Mouse (Mus musculus): Measurements from ENCODE around the gene Mras. TPM values are rescaled to one million over a fixed set of nuclear protein-coding genes. Genes with fewer than 3 reads are reported as not detected.

Gene Mras
- polyA plus RNA-seq, 1 experiment from 2014 or later, result 57.9 TPM

DNA sequence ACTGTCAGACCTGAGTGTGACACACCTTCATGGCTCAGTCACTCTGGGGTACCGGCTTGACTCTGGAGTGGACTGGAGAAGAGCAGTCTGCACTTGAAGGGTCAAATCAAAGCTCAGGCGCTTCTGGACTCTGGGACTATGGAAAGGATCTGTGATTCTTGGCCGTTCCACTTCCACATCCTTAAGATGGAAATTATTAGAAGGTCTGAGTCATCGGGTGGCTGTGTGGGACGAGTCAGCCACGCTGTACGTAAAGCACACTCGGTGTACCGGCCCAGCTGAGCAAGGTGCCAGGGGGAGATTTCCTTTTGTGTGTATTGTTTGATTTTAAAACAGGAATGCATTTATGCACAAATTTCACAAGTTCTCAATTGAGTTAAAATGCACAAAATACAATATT lies 75.2 kb downstream of the Mras start:
- 94% methylated on average over 9 of the region's 9 CpGs for WGBS
- ATAC-seq (ENCODE audit: low read depth), result no peak

DNA sequence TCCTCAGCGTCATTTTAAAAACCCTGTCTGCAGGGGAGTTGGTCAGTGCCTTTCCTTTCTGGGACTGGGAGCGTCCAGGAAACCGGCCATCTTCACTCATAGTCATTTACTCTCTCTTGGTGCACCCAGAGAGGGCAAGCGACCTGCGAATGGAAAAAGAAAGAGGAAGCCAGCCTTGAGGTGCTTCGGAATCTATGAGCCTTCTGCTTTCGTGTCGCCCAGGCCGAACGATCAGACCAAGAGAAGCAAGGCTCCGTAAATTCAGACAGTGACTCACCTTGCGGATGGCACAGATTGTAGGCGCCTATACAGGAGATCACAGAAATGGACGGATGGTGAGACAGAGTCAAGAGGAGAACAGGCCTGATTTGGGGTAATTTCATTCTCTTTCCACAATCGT lies 78.2 kb downstream of the Mras start:
- no peak overlapping the region for H3K9ac ChIP-seq (replicated peaks; ENCODE audit: low read depth, low read length)
- ATAC-seq (ENCODE audit: low read depth), result no peak
- 90% methylated on average over 15 of the region's 15 CpGs for WGBS
- no peak overlapping the region for H3K4me3 ChIP-seq (ENCODE audit: low read depth, low read length)
- H3K4me2 ChIP-seq (ENCODE audit: low read depth, low read length), result no peak overlapping the region
- H3K9me3 ChIP-seq (ENCODE audit: control insufficient read depth, low read length), result no peaks in the 10 kb centered on the region
- peaks cover 14% of the 10 kb centered on the region for H3K4me1 ChIP-seq (ENCODE audit: control insufficient read depth, insufficient read depth, low read length)
- H3K36me3 ChIP-seq (ENCODE audit: control insufficient read depth, insufficient read depth, low read length), result no peaks in the 10 kb centered on the region
- H3K27me3 ChIP-seq (ENCODE audit: control insufficient read depth, insufficient read depth, low read length), result peaks cover 33% of the 10 kb centered on the region
- H3K27ac ChIP-seq (ENCODE audit: low read depth, low read length), result no peak overlapping the region

More for the DNA sequence above, 75.2 kb downstream of the Mras start:
- H3K36me3 ChIP-seq (ENCODE audit: control insufficient read depth, insufficient read depth, low read length), result no peaks in the 10 kb centered on the region
- H3K4me2 ChIP-seq (ENCODE audit: low read depth, low read length), result no peak overlapping the region
- H3K27ac ChIP-seq (ENCODE audit: low read depth, low read length), result no peak overlapping the region
- no peak overlapping the region for H3K9ac ChIP-seq (replicated peaks; ENCODE audit: low read depth, low read length)
- H3K4me1 ChIP-seq (ENCODE audit: control insufficient read depth, insufficient read depth, low read length), result peaks cover 14% of the 10 kb centered on the region
- H3K4me3 ChIP-seq (ENCODE audit: low read depth, low read length), result no peak overlapping the region
- H3K27me3 ChIP-seq (ENCODE audit: control insufficient read depth, insufficient read depth, low read length), result peaks cover 21% of the 10 kb centered on the region
- no peaks in the 10 kb centered on the region for H3K9me3 ChIP-seq (ENCODE audit: control insufficient read depth, low read length)

DNA sequence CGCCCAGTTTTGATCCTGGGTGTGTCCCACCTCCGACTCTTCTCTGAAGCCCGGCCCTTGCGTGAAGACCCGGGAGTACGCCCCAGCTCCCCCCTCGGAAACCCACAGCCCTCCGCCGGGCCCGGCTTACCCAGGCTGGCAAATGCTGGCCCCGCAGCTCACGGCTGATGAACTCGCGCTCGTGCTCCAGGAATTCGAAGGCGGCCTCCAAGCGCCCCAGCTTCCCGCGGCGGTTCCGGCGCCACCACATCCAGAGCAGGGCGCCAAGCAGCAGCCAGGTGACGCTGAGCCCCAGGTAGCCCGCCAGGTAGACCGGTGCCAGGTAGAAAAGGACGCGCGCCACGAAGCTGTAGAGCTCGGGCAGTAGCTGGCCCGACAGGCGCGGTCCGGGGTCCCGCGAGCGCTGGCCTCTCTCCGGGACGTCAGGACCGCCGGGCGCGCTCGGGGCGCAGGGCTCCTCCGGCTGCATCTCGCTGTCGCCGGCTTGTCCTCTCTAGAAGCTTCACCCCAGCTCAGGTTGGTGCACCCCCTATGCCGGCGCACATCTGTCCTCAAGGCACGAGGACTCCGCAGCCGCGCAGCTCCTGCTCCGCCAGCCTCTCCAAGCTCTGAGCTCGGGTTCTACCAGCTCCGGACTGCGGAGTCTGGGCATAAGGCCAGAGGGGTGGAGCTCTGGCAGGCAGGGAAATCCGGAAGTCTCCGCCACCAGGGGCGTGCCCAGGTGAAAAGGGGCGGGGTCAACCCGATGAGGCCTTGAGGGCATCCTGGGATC lies 79.1 kb downstream of the Mras start, which contains the start of gene Esyt3:
Gene Esyt3, minus strand, starts transcription at position 637 of the 772 bp plus-strand sequence.
- ATAC-seq (ENCODE audit: low read depth), result peak; percentile 68
- Histone ChIP-seq H3K4me1 (ENCODE audit: control insufficient read depth, insufficient read depth, low read length) (peaks cover 14% of the 10 kb centered on the region), H3K4me3 (ENCODE audit: low read depth, low read length) (peak within 1 kb of the TSS; percentile 45), H3K36me3 (ENCODE audit: control insufficient read depth, insufficient read depth, low read length) (no peaks in the 10 kb centered on the region), H3K27me3 (ENCODE audit: control insufficient read depth, insufficient read depth, low read length) (peaks cover 33% of the 10 kb centered on the region), H3K9me3 (ENCODE audit: control insufficient read depth, low read length) (no peaks in the 10 kb centered on the region), H3K9ac (replicated peaks; ENCODE audit: low read depth, low read length) (peak within 1 kb of the TSS; percentile 50), H3K27ac (ENCODE audit: low read depth, low read length) (no peak within 1 kb of the TSS), H3K4me2 (ENCODE audit: low read depth, low read length) (peak within 1 kb of the TSS; percentile 94)
- under 1% methylated on average over 57 of the region's 66 CpGs for WGBS

DNA sequence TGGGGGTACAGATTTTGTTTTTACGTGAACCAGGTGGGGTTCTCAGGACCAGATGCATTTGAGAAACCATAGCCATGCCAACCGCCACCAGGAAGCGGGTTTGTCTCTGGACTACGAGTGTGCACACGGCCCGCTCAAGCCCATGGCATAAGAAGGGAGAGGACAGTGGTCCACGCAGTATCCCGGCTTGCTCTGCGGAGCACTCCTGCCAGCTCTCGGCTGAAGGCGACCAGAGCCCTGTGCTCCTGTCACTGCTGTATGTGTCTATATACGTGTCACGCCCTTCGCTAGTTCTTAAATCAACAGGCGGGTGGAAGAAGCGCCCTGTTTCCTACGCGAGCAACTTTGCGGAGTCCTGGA lies 79.6 kb downstream of the Mras start:
- Histone ChIP-seq H3K4me1 (ENCODE audit: control insufficient read depth, insufficient read depth, low read length) (peaks cover 14% of the 10 kb centered on the region), H3K9ac (replicated peaks; ENCODE audit: low read depth, low read length) (peak overlapping the region; percentile 50; the same call in 1 of the 2 replicates), H3K27ac (ENCODE audit: low read depth, low read length) (no peak overlapping the region), H3K27me3 (ENCODE audit: control insufficient read depth, insufficient read depth, low read length) (peaks cover 33% of the 10 kb centered on the region), H3K36me3 (ENCODE audit: control insufficient read depth, insufficient read depth, low read length) (no peaks in the 10 kb centered on the region), H3K9me3 (ENCODE audit: control insufficient read depth, low read length) (no peaks in the 10 kb centered on the region), H3K4me3 (ENCODE audit: low read depth, low read length) (peak overlapping the region; percentile 45), H3K4me2 (ENCODE audit: low read depth, low read length) (peak overlapping the region; percentile 94)
- WGBS, result 6% methylated on average over 19 of the region's 19 CpGs
- peak; percentile 65; the same call in 1 of the 2 replicates for ATAC-seq (ENCODE audit: low read depth)

DNA sequence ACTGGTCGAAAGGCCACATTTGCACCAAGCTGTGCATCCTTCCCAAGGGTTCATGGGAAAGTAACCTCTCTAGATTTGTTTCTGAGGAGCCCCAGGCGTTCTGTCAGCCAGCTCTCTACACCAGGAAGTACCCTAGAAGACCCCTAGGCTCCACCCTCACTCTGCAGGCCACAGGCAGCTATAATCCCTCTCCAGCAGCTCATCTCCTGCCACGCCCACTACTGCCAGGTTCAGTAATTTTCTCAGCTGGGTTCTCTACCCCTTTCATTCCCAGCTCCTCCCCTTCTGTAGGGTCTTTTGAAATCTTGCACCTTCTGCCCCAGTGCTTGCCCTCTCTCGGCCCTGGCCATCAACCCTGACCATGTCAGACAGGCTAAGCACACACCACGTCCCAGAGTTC lies 81.2 kb downstream of the Mras start:
- no peak overlapping the region for H3K4me2 ChIP-seq (ENCODE audit: low read depth, low read length)
- no peaks in the 10 kb centered on the region for H3K36me3 ChIP-seq (ENCODE audit: control insufficient read depth, insufficient read depth, low read length)
- no peak for ATAC-seq (ENCODE audit: low read depth)
- WGBS, result 23% methylated on average over 5 of the region's 5 CpGs
- no peak overlapping the region for H3K4me3 ChIP-seq (ENCODE audit: low read depth, low read length)
- no peak overlapping the region for H3K9ac ChIP-seq (replicated peaks; ENCODE audit: low read depth, low read length)
- H3K27me3 ChIP-seq (ENCODE audit: control insufficient read depth, insufficient read depth, low read length), result peaks cover 33% of the 10 kb centered on the region
- no peaks in the 10 kb centered on the region for H3K9me3 ChIP-seq (ENCODE audit: control insufficient read depth, low read length)
- H3K27ac ChIP-seq (ENCODE audit: low read depth, low read length), result no peak overlapping the region
- peaks cover 14% of the 10 kb centered on the region for H3K4me1 ChIP-seq (ENCODE audit: control insufficient read depth, insufficient read depth, low read length)

DNA sequence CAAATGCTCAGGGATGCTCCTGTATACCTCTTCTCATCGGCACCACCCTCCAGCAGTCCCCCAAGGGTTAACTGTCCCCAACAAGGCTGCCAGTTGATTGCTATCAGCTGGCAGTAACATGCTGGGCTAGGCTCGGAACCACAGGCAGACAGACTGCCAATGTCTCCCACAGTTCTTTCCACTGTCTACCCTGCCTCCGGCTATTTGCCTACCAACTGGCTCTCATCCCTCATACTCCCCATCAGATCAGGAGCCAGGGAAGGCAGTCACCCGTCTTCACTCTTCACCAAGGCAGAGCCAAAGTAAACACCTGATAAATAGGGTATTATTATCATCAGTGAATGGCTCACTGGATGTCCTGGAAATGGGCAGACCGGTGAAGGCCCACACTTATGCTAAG lies 82.4 kb downstream of the Mras start:
- Histone ChIP-seq H3K4me3 (ENCODE audit: low read depth, low read length) (no peak overlapping the region), H3K4me2 (ENCODE audit: low read depth, low read length) (no peak overlapping the region), H3K27ac (ENCODE audit: low read depth, low read length) (no peak overlapping the region), H3K9me3 (ENCODE audit: control insufficient read depth, low read length) (no peaks in the 10 kb centered on the region), H3K36me3 (ENCODE audit: control insufficient read depth, insufficient read depth, low read length) (no peaks in the 10 kb centered on the region), H3K9ac (replicated peaks; ENCODE audit: low read depth, low read length) (no peak overlapping the region), H3K27me3 (ENCODE audit: control insufficient read depth, insufficient read depth, low read length) (peaks cover 33% of the 10 kb centered on the region), H3K4me1 (ENCODE audit: control insufficient read depth, insufficient read depth, low read length) (peaks cover 14% of the 10 kb centered on the region)
- ATAC-seq (ENCODE audit: low read depth), result no peak
- WGBS, result 73% methylated on average over 5 of the region's 5 CpGs

DNA sequence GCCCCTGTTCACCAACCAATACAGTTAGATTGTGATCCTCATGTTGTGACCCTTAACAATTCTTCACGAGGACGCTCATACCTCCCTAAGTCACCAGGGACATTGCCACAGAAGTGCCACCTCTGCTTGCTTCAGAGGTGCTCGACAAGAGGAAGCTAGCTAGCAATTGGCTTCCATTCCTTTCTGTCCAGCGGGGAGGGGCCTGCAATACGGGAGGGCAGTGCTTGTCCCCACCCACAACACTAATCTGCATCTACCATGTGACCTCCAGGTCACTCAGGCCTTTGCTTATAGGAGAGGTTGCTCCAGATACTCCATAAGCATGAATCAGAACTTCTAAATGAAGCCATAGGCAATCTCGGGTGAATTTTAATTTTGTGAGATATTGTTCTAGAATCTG lies 83.8 kb downstream of the Mras start:
- Histone ChIP-seq H3K9ac (replicated peaks; ENCODE audit: low read depth, low read length) (no peak overlapping the region), H3K27me3 (ENCODE audit: control insufficient read depth, insufficient read depth, low read length) (peaks cover 23% of the 10 kb centered on the region), H3K4me2 (ENCODE audit: low read depth, low read length) (no peak overlapping the region), H3K4me3 (ENCODE audit: low read depth, low read length) (no peak overlapping the region), H3K36me3 (ENCODE audit: control insufficient read depth, insufficient read depth, low read length) (no peaks in the 10 kb centered on the region), H3K9me3 (ENCODE audit: control insufficient read depth, low read length) (no peaks in the 10 kb centered on the region), H3K27ac (ENCODE audit: low read depth, low read length) (no peak overlapping the region), H3K4me1 (ENCODE audit: control insufficient read depth, insufficient read depth, low read length) (peaks cover 13% of the 10 kb centered on the region)
- ATAC-seq (ENCODE audit: low read depth), result no peak
- 69% methylated on average over 6 of the region's 6 CpGs for WGBS

DNA sequence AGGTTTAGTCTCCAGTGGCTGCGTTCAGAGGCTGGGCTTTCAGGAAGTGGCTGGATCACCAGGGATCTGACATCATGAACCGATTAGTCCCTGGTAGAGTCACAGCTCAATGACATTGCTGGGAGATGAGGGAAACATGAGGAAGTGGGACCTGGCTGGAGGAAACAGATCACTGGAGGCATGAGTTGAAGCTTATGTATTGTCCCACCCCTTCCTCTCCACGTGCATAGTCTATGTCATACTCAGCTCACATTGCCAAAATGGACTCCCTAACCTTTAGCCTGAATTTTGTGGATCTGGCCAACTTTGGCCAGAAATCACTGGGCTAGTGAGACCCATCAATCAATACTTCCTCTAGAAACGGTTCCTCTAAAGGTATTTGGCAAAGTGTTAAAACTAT lies 84.2 kb downstream of the Mras start:
- Histone ChIP-seq H3K9me3 (ENCODE audit: control insufficient read depth, low read length) (no peaks in the 10 kb centered on the region), H3K9ac (replicated peaks; ENCODE audit: low read depth, low read length) (no peak overlapping the region), H3K27me3 (ENCODE audit: control insufficient read depth, insufficient read depth, low read length) (peaks cover 19% of the 10 kb centered on the region), H3K4me2 (ENCODE audit: low read depth, low read length) (no peak overlapping the region), H3K36me3 (ENCODE audit: control insufficient read depth, insufficient read depth, low read length) (no peaks in the 10 kb centered on the region), H3K4me1 (ENCODE audit: control insufficient read depth, insufficient read depth, low read length) (peaks cover 8% of the 10 kb centered on the region), H3K27ac (ENCODE audit: low read depth, low read length) (no peak overlapping the region), H3K4me3 (ENCODE audit: low read depth, low read length) (no peak overlapping the region)
- no peak for ATAC-seq (ENCODE audit: low read depth)
- 80% methylated on average over 4 of the region's 4 CpGs for WGBS

DNA sequence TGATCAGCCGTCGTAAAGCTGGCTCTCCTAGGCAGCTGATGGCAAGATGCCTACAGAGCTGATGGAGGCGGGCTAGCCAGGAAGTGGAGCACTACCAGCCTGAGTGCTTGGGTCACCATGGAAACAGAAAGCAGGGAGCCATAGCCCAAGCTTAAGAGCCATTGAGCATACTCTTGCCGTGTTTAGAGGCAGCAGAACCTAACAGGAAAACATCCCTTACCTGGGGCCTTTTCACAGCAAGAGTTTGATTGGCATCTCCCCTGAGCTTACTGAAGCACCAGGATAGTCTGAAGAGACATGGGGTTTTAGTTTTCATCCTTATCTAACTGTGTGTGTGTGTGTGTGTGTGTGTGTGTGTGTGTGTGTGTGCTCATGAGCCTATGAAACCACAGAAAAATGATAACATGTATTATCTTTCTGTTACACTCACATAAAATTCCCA lies 91.8 kb downstream of the Mras start:
- Histone ChIP-seq H3K36me3 (ENCODE audit: control insufficient read depth, insufficient read depth, low read length) (no peaks in the 10 kb centered on the region), H3K4me2 (ENCODE audit: low read depth, low read length) (no peak overlapping the region), H3K9me3 (ENCODE audit: control insufficient read depth, low read length) (no peaks in the 10 kb centered on the region), H3K27ac (ENCODE audit: low read depth, low read length) (no peak overlapping the region), H3K4me1 (ENCODE audit: control insufficient read depth, insufficient read depth, low read length) (no peaks in the 10 kb centered on the region), H3K9ac (replicated peaks; ENCODE audit: low read depth, low read length) (no peak overlapping the region), H3K4me3 (ENCODE audit: low read depth, low read length) (no peak overlapping the region), H3K27me3 (ENCODE audit: control insufficient read depth, insufficient read depth, low read length) (no peaks in the 10 kb centered on the region)
- peak; percentile 87 for ATAC-seq (ENCODE audit: low read depth)
- WGBS, result 6% methylated on average over 4 of the region's 4 CpGs

Measured in neural tube, embryonic 14.5 days (tissue).